Mouse (Mus musculus) frontal cortex, postnatal 10 days (tissue): ENCODE results near the gene Gfpt2.

Experiments used
- DNase-seq, 2 experiments: peaks; one replicate each; pipeline ENCODE4 v3.0.0; 2022; ENCODE audit warnings: low spot score in 2 of 2, mixed read lengths in 1 of 2

Gfpt2 gene

DNA sequence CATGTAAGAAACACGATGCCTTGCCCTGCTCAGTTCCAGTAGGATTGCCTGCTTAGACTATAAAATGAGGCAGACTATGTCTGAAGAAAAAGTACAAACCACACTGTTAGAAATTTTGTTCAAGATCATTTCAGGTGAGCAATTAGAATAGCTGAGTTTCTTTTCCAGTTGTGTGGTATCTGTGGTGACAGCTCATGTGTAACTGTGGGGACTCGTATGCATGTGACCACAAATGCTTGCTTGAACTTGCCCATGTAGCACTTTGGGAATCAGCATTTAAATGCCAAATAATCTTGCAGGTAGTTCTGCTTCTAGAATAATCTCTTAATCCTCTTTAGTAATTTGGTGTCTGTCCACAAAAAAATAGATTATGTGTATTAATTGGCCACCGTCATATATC, 89.4 kb downstream of the Gfpt2 start:
- DNase-seq, result no peak
